Mouse (Mus musculus) limb, embryonic 11.5 days (tissue): Measurements from ENCODE around the gene Slc25a22. TPM values are rescaled to one million over a fixed set of nuclear protein-coding genes. Genes with fewer than 3 reads are reported as not detected.

Experiments
- ATAC-seq: fragments of 200-750 bp; cut with Nextera tagmentation; 2 replicates; pipeline ENCODE4 v1.8.0; 2017; ENCODE audit warnings: low read depth; ENCODE audit not compliant: insufficient number of reproducible peaks, low FRiP score, low TSS enrichment
- DNase-seq: peaks from one replicate; pipeline ENCODE4 v3.0.0-alpha.2; 2015; ENCODE audit warnings: low spot score
- H3K27ac ChIP-seq: fragments of 300-500 bp; sonication (generic); replicated peaks from 2 replicates; pipeline ENCODE4 v1.5.1; 2014; ENCODE audit warnings: low read depth, mild to moderate bottlenecking, low read length
- H3K27me3 ChIP-seq: fragments of 300-500 bp; sonication (generic); 2 replicates; pipeline ENCODE4 v1.6.1; 2014; ENCODE audit warnings: mild to moderate bottlenecking, low read length, mixed read lengths; ENCODE audit not compliant: control insufficient read depth, insufficient read depth
- H3K36me3 ChIP-seq: fragments of 300-500 bp; sonication (generic); 2 replicates; pipeline ENCODE4 v1.6.1; 2014; ENCODE audit warnings: mild to moderate bottlenecking, low read length, moderate library complexity, mixed read lengths; ENCODE audit not compliant: control insufficient read depth, insufficient read depth
- H3K4me1 ChIP-seq: fragments of 300-500 bp; sonication (generic); 2 replicates; pipeline ENCODE4 v1.6.1; 2014; ENCODE audit warnings: low read length, mixed read lengths; ENCODE audit not compliant: control insufficient read depth, insufficient read depth
- H3K4me2 ChIP-seq: fragments of 300-500 bp; sonication (generic); 2 replicates; pipeline ENCODE4 v1.6.1; 2014; ENCODE audit warnings: low read depth, mild to moderate bottlenecking, moderate library complexity; ENCODE audit not compliant: severe bottlenecking
- H3K4me3 ChIP-seq: fragments of 300-500 bp; sonication (generic); 2 replicates; pipeline ENCODE4 v1.5.1; 2014; ENCODE audit warnings: low read depth, low read length
- H3K9ac ChIP-seq: fragments of 300-500 bp; sonication (generic); 2 replicates; pipeline ENCODE4 v1.6.1; 2014; ENCODE audit warnings: mild to moderate bottlenecking, low read length
- H3K9me3 ChIP-seq: fragments of 300-500 bp; sonication (generic); 2 replicates; pipeline ENCODE4 v1.6.1; 2016; ENCODE audit warnings: low read length; ENCODE audit not compliant: control insufficient read depth
- WGBS: fragments of 180-500 bp; shearing (Covaris S2); extraction: QIAGEN DNeasy Blood & Tissue Kit; methylation state at CpG from one replicate; pipeline ENCODE4 v1.1.7; 2014; 5-methylcytosine and 5-hydroxymethylcytosine counted together
- polyA plus RNA-seq: library from polyadenylated mRNA; unstranded; fragments of >200 nt; fragmentation: Nextera tagmentation; extraction: Ambion mirVana; gene quantifications from 2 replicates; pipeline ENCODE4 v1.2.1, GENCODE M21; 2014

Gene Slc25a22
- polyA plus RNA-seq, 1 experiment from 2014 or later: 34.8 TPM

DNA sequence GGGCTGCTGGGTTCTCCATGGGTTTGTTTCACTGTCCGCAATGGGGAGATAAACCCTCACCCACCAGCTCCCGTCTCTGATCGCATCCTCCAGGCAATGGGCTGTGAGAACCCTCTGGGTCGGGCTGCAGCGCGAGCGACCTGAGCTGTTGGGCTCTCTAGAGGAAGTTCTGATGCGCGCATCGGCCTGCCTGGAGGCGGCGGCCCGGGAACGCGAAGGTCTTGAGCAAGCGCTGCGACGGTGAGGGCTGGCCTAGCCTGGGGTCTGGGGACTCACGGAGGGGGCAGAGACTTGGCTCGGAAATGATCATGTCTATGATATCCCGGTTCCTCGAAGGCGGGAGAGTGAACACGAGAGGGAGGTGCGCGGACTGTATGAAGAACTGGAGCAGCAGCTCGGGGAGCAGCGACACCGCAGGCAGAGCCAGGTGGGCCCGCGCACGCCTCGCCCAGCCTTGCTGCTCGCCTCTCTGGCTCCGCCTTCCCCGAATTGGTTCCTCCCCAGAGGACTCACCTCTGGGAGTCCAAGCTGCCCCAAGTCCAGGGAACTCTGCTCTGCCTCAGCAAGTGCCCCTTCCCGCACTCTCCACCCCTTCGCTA lies 27.0 kb upstream of the Slc25a22 start:
- WGBS: 3% methylated on average over 38 of the region's 38 CpGs
- peaks cover 44% of the 10 kb centered on the region for H3K27me3 ChIP-seq

DNA sequence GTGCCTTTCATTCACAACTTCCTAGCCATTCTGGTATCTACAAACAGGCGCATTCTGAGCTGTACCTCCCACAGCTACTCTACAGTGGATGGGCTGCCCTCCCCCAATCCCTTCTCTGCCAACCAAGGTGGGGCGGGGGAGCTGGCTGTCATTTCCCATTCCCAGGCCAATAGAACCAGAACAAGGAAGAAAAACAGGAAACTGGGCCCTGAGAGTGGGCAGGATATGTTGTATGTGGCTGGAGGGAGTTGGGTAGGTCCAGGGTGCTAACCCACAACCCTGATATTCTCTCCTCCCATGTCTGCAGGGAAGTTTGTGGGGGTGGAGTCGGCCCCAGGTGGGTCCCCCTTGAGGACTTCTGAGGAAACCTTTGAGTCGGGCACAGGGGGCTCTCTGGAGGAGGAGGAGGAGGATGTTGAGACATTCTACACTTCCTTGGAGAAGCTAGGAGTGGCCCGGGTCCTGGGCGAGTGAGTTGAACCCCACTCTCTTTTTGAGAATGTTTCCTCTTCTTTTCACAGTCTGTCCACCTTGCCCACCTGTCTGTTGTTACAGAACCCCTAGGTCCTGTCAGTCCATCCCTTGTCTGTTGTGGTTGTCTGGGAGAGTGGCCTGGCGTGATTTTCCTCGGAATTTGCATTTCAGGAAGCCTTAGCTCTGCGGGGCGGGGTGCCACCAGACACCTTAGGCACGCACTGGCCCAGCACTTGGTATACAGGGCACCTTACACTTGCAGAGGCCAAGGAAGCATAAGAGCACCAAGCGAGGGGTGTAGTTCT lies 26.3 kb upstream of the Slc25a22 start:
- ATAC-seq (no peak), DNase-seq (no peak)
- Histone ChIP-seq H3K36me3 (no peaks in the 10 kb centered on the region), H3K27ac (no peak overlapping the region), H3K27me3 (peaks cover 48% of the 10 kb centered on the region), H3K4me3 (peak overlapping the region; percentile 10), H3K9ac (no peak overlapping the region), H3K9me3 (no peaks in the 10 kb centered on the region), H3K4me2 (peak overlapping the region; percentile 47), H3K4me1 (peaks cover 36% of the 10 kb centered on the region)
- 24% methylated on average over 12 of the region's 12 CpGs for WGBS

More for the DNA sequence above, 27.0 kb upstream of the Slc25a22 start:
- Histone ChIP-seq H3K4me2 (peak overlapping the region; percentile 47), H3K9ac (no peak overlapping the region), H3K36me3 (peaks cover 4% of the 10 kb centered on the region), H3K27ac (no peak overlapping the region), H3K4me3 (peak overlapping the region; percentile 10), H3K4me1 (peaks cover 40% of the 10 kb centered on the region), H3K9me3 (no peaks in the 10 kb centered on the region)
- DNase-seq: peak; percentile 57
- ATAC-seq: no peak

DNA sequence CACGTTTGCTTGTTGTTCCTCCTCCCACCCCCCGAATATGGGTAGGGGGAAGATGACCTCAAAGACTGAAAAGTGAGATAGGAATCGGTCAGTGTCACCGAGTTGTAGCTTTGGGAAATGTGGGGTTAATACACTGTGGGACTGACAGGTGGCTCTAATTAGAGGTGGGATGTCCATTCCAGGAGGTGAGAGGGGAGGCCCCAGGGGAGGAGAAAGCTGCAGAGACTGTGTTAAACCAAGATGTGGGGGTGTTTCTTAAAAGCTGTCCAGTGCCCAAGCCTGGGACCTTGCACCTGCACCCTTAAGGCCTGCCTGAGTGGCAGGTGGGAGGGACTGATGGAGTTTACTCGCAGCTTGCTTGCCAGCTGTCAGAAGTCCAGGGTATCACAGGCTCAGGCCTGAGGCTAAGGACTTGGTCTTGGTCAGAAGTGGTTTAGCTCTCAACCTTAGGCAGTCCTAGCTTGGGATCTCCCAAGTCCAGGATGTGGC lies 24.7 kb upstream of the Slc25a22 start:
- H3K36me3 ChIP-seq: no peaks in the 10 kb centered on the region
- peak overlapping the region; percentile 23; the same call in 1 of the 2 replicates for H3K4me3 ChIP-seq
- peaks cover 25% of the 10 kb centered on the region for H3K4me1 ChIP-seq
- H3K9me3 ChIP-seq: no peaks in the 10 kb centered on the region
- ATAC-seq: no peak
- no peak overlapping the region for H3K27ac ChIP-seq
- no peak overlapping the region for H3K9ac ChIP-seq
- DNase-seq: peak; percentile 41
- peaks cover 48% of the 10 kb centered on the region for H3K27me3 ChIP-seq
- WGBS: 3% methylated on average over 5 of the region's 5 CpGs
- H3K4me2 ChIP-seq: peak overlapping the region; percentile 53

DNA sequence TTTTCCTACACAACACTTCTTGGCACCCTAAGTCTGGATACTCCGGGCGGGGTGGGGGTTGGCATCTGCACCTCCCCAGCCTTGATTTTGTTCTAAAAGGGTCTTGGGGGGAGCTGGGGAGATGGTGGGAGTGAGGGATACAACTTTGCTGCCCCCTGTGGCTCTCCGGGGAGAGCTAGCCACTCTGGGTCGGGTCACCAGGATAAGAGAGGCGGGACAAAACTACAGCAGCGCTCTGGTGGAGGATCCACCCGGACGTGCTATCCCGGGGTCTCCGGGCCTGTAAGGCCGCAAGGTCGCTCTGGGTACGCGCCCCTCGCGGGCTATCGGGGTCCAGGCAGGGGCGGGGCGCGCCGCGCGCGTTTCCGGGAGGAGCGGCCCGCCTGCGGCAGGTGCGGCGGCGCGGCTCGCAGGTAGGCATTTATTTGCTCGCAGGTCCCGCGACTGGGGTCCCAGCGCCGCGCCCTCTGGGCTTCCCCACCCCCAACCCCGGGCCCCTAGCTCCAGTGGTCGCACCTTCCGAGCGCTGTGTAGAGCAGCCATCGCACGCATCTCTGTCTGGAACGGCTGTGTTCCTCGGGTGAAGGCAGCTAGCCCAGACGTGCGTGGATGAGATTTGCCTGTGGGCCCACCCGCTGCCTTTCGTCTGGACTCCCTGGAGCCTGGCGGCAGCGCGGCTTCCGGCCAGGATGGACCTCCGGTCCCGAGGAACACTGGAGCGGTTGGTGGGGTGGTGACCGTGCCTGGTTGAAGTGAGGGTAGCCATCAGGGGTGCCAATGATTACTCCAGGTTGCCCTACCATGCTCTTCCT lies 24.0 kb upstream of the Slc25a22 start:
- H3K27ac ChIP-seq: no peak overlapping the region
- DNase-seq (no peak), ATAC-seq (no peak)
- H3K36me3 ChIP-seq: no peaks in the 10 kb centered on the region
- peaks cover 20% of the 10 kb centered on the region for H3K4me1 ChIP-seq
- 2% methylated on average over 40 of the region's 59 CpGs for WGBS
- H3K4me2 ChIP-seq: peak overlapping the region; percentile 53
- peak overlapping the region; percentile 23 for H3K4me3 ChIP-seq
- H3K9ac ChIP-seq: peak overlapping the region; percentile 36; the same call in 1 of the 2 replicates
- no peaks in the 10 kb centered on the region for H3K9me3 ChIP-seq
- H3K27me3 ChIP-seq: peaks cover 48% of the 10 kb centered on the region

DNA sequence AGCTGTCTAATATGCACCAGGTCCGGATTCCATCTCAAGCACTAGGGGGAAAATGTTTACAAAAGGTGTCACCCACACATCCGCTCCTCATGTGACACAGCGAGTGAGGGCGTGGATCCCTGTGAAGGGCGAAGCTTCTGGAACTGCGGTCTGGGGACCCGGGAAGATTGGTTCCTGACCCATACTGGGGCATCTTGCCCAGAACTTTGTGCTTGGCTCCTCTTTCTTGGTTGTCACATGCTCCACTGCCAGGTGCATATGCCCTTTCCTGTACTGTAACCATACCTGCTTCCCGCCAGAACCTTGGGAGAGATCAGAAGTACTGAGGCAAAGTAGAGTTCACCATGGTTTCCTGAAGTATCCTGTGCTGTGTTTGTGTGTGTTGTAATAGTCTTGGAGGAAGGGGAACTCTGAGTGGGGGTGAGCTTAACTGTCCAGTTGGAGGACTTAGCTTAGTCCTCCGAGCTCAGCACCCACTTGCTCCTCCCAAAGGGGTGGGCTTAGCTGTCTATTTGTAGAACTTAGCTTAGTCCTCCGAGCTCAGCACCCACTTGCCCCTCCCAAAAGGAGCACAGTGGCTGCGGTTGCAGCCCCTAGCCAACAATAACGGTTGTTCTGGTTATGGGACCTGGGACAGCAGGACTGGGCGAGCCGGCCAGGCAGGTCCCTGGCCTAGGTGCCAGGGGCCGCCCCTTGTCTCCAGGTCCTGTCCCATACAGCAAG lies 22.9 kb upstream of the Slc25a22 start, which contains the start of gene Cracr2b:
Cracr2b (plus strand) TSS at position 704 of the 723 bp plus-strand sequence.
- peaks cover 48% of the 10 kb centered on the region for H3K27me3 ChIP-seq
- DNase-seq: no peak
- H3K36me3 ChIP-seq: no peaks in the 10 kb centered on the region
- ATAC-seq: no peak
- peak within 1 kb of the TSS; percentile 53 for H3K4me2 ChIP-seq
- peak within 1 kb of the TSS; percentile 36; the same call in 1 of the 2 replicates for H3K9ac ChIP-seq
- H3K4me3 ChIP-seq: peak within 1 kb of the TSS; percentile 23
- no peaks in the 10 kb centered on the region for H3K9me3 ChIP-seq
- peaks cover 27% of the 10 kb centered on the region for H3K4me1 ChIP-seq
- H3K27ac ChIP-seq: no peak within 1 kb of the TSS
- 71% methylated on average over 15 of the region's 15 CpGs for WGBS

DNA sequence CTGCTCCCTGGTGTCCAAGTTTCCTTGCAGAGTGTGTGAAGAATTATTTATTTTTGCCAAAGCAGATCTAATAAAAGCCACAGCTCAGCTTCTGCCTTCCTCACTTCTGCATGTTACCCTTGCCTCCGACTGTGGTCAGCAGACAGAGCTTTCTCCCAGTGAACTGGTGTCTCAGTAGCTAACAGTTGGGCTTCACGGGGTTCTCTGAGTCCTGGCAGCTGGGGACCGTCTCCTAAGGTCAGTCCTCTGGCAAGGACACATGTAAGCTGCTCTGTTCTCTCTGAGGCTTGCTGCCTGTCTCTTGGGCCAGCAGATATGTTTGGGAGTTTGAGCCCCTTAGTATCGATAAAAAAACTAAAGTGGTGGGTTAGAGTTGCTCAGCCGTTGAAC lies 22.3 kb upstream of the Slc25a22 start:
- Histone ChIP-seq H3K27ac (no peak overlapping the region), H3K36me3 (no peaks in the 10 kb centered on the region), H3K9ac (no peak overlapping the region), H3K4me1 (peaks cover 23% of the 10 kb centered on the region), H3K4me3 (no peak overlapping the region), H3K9me3 (no peaks in the 10 kb centered on the region), H3K4me2 (no peak overlapping the region), H3K27me3 (peaks cover 47% of the 10 kb centered on the region)
- no peak for DNase-seq
- 71% methylated on average over 5 of the region's 5 CpGs for WGBS
- ATAC-seq: no peak

DNA sequence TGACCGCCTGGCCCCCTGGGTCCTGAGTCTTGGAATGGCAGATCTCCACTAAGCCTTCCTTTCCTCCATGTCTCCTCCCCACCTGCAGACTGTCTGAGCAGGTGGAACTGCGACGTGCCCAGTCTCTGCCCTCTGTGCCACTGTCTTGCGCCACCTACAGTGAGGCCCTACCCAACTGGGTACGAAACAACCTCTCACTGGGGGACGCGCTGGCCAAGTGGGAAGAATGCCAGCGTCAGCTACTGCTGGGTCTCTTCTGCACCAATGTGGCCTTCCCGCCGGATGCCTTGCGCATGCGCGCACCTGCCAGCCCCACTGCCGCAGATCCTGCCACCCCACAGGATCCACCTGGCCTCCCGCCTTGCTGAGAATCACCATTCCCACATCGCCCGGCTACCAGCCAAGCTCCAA lies 21.6 kb upstream of the Slc25a22 start:
- Histone ChIP-seq H3K9ac (no peak overlapping the region), H3K4me2 (no peak overlapping the region), H3K9me3 (no peaks in the 10 kb centered on the region), H3K4me1 (peaks cover 23% of the 10 kb centered on the region), H3K27me3 (peaks cover 41% of the 10 kb centered on the region), H3K36me3 (no peaks in the 10 kb centered on the region), H3K27ac (no peak overlapping the region), H3K4me3 (no peak overlapping the region)
- ATAC-seq (no peak), DNase-seq (no peak)
- 90% methylated on average over 17 of the region's 17 CpGs for WGBS
